Mouse (Mus musculus): ENCODE measurements around the gene Olfr544. TPM values are rescaled to one million over a fixed set of nuclear protein-coding genes. Genes with fewer than 3 reads are reported as not detected.
A peak's percentile ranks its signal among the peaks of the same experiment; 100 is the strongest.

Gene Olfr544
- polyA plus RNA-seq, 1 experiment from 2014 or later: 0.04 TPM

- Histone ChIP-seq H3K4me1 (ENCODE audit: insufficient read depth) (no peaks in the 10 kb centered on the region), H3K9ac (replicated peaks) (no peak overlapping the region), H3K36me3 (replicated peaks; ENCODE audit: insufficient read depth, low read length) (peaks cover 22% of the 10 kb centered on the region), H3K27me3 (ENCODE audit: insufficient read depth, low read length) (no peaks in the 10 kb centered on the region), H3K27ac (ENCODE audit: low read depth) (no peak overlapping the region), H3K4me2 (ENCODE audit: low read depth, low read length) (no peak overlapping the region), H3K4me3 (ENCODE audit: low read depth, low read length) (no peak overlapping the region), H3K9me3 (ENCODE audit: low read length) (no peaks in the 10 kb centered on the region)
- TF ChIP-seq CTCF (IDR thresholded peaks at IDR 0.05; ENCODE audit: low read depth) (no peak), EP300 (IDR thresholded peaks at IDR 0.05; ENCODE audit: low read depth) (no peak)
- WGBS (ENCODE audit: insufficient replicate concordance): 73% methylated on average over 5 of the region's 5 CpGs
- DNase-seq (no peak), ATAC-seq (no peak)
These were observed 15.4 kb downstream of the Olfr544 start for GRCm38 (mm10) chr7:102472675-102473074.

GRCm38 (mm10) chr7:102467566-102467965 is 20.5 kb downstream of the Olfr544 start:
- peaks cover 69% of the 10 kb centered on the region for H3K36me3 ChIP-seq (replicated peaks; ENCODE audit: insufficient read depth, low read length)

GRCm38 (mm10) chr7:102458618-102459380 is 29.3 kb downstream of the Olfr544 start:
- Histone ChIP-seq H3K9ac (replicated peaks) (no peak overlapping the region), H3K27ac (ENCODE audit: low read depth) (no peak overlapping the region), H3K4me2 (ENCODE audit: low read depth, low read length) (no peak overlapping the region), H3K4me3 (ENCODE audit: low read depth, low read length) (no peak overlapping the region), H3K27me3 (ENCODE audit: insufficient read depth, low read length) (no peaks in the 10 kb centered on the region), H3K4me1 (ENCODE audit: insufficient read depth) (no peaks in the 10 kb centered on the region), H3K9me3 (ENCODE audit: low read length) (no peaks in the 10 kb centered on the region), H3K36me3 (replicated peaks; ENCODE audit: insufficient read depth, low read length) (peaks cover 90% of the 10 kb centered on the region)
- ATAC-seq (peak; percentile 35; the same call in 1 of the 2 replicates), DNase-seq (no peak)
- WGBS (ENCODE audit: insufficient replicate concordance): 83% methylated on average over 5 of the region's 5 CpGs
- TF ChIP-seq CTCF (IDR thresholded peaks at IDR 0.05; ENCODE audit: low read depth) (no peak), EP300 (IDR thresholded peaks at IDR 0.05; ENCODE audit: low read depth) (no peak)

More at GRCm38 (mm10) chr7:102467566-102467965, 20.5 kb downstream of the Olfr544 start:
- Histone ChIP-seq H3K27me3 (ENCODE audit: insufficient read depth, low read length) (no peaks in the 10 kb centered on the region), H3K4me3 (ENCODE audit: low read depth, low read length) (no peak overlapping the region), H3K4me1 (ENCODE audit: insufficient read depth) (no peaks in the 10 kb centered on the region), H3K9me3 (ENCODE audit: low read length) (no peaks in the 10 kb centered on the region), H3K4me2 (ENCODE audit: low read depth, low read length) (no peak overlapping the region), H3K9ac (replicated peaks) (no peak overlapping the region), H3K27ac (ENCODE audit: low read depth) (no peak overlapping the region)
- DNase-seq: no peak
- ATAC-seq: no peak
- TF ChIP-seq CTCF (IDR thresholded peaks at IDR 0.05; ENCODE audit: low read depth) (no peak), EP300 (IDR thresholded peaks at IDR 0.05; ENCODE audit: low read depth) (no peak)
- WGBS (ENCODE audit: insufficient replicate concordance): 89% methylated on average over 8 of the region's 8 CpGs

GRCm38 (mm10) chr7:102446438-102446837 is 41.7 kb downstream of the Olfr544 start:
- Histone ChIP-seq H3K36me3 (replicated peaks; ENCODE audit: insufficient read depth, low read length) (peaks cover 72% of the 10 kb centered on the region), H3K4me3 (ENCODE audit: low read depth, low read length) (no peak overlapping the region)

GRCm38 (mm10) chr7:102444301-102444700 is 43.8 kb downstream of the Olfr544 start:
- Histone ChIP-seq H3K9me3 (ENCODE audit: low read length) (no peaks in the 10 kb centered on the region), H3K4me3 (ENCODE audit: low read depth, low read length) (peak overlapping the region; percentile 86), H3K4me2 (ENCODE audit: low read depth, low read length) (peak overlapping the region; percentile 74), H3K27me3 (ENCODE audit: insufficient read depth, low read length) (no peaks in the 10 kb centered on the region), H3K4me1 (ENCODE audit: insufficient read depth) (peaks cover 15% of the 10 kb centered on the region; the same call in 1 of the 2 replicates), H3K36me3 (replicated peaks; ENCODE audit: insufficient read depth, low read length) (peaks cover 51% of the 10 kb centered on the region), H3K9ac (replicated peaks) (peak overlapping the region; percentile 58), H3K27ac (ENCODE audit: low read depth) (peak overlapping the region; percentile 39; the same call in 1 of the 2 replicates)
- WGBS (ENCODE audit: insufficient replicate concordance): 54% methylated on average over 2 of the region's 2 CpGs
- TF ChIP-seq CTCF (IDR thresholded peaks at IDR 0.05; ENCODE audit: low read depth): no peak
- peak; percentile 42; the same call in 1 of the 2 replicates for TF ChIP-seq EP300 (IDR thresholded peaks at IDR 0.05; ENCODE audit: low read depth)
- DNase-seq (no peak), ATAC-seq (peak; percentile 8; the same call in 1 of the 2 replicates)

More at GRCm38 (mm10) chr7:102446438-102446837, 41.7 kb downstream of the Olfr544 start:
- Histone ChIP-seq H3K27ac (ENCODE audit: low read depth) (no peak overlapping the region), H3K27me3 (ENCODE audit: insufficient read depth, low read length) (no peaks in the 10 kb centered on the region), H3K4me2 (ENCODE audit: low read depth, low read length) (no peak overlapping the region), H3K9ac (replicated peaks) (no peak overlapping the region), H3K4me1 (ENCODE audit: insufficient read depth) (peaks cover 11% of the 10 kb centered on the region; the same call in 1 of the 2 replicates), H3K9me3 (ENCODE audit: low read length) (no peaks in the 10 kb centered on the region)
- no peak for DNase-seq
- whole genome bisulfite sequencing (ENCODE audit: insufficient replicate concordance): 92% methylated on average over 9 of the region's 9 CpGs
- no peak for TF ChIP-seq CTCF (IDR thresholded peaks at IDR 0.05; ENCODE audit: low read depth)
- TF ChIP-seq EP300 (IDR thresholded peaks at IDR 0.05; ENCODE audit: low read depth): no peak
- no peak for ATAC-seq

- no peak for ATAC-seq
- peak overlapping the region; percentile 89 for H3K27ac ChIP-seq (ENCODE audit: low read depth)
- H3K4me2 ChIP-seq (ENCODE audit: low read depth, low read length): peak overlapping the region; percentile 74
These were observed 45.7 kb downstream of the Olfr544 start for GRCm38 (mm10) chr7:102442432-102442831.

More at GRCm38 (mm10) chr7:102442432-102442831, 45.7 kb downstream of the Olfr544 start:
- peaks cover 34% of the 10 kb centered on the region for H3K36me3 ChIP-seq (replicated peaks; ENCODE audit: insufficient read depth, low read length)
- H3K4me3 ChIP-seq (ENCODE audit: low read depth, low read length): peak overlapping the region; percentile 86
- 0% methylated on average over 4 of the region's 4 CpGs for WGBS (ENCODE audit: insufficient replicate concordance)
- DNase-seq: no peak
- peak overlapping the region; percentile 85 for H3K9ac ChIP-seq (replicated peaks)
- H3K27me3 ChIP-seq (ENCODE audit: insufficient read depth, low read length): no peaks in the 10 kb centered on the region
- H3K4me1 ChIP-seq (ENCODE audit: insufficient read depth): peaks cover 15% of the 10 kb centered on the region; the same call in 1 of the 2 replicates
- H3K9me3 ChIP-seq (ENCODE audit: low read length): no peaks in the 10 kb centered on the region
- no peak for TF ChIP-seq CTCF (IDR thresholded peaks at IDR 0.05; ENCODE audit: low read depth)

All from liver, postnatal 0 days (tissue).